Mouse (Mus musculus): ENCODE measurements around the gene Tmem45b.
"Not testable (repeated sequence)": the region's sequence is repeated elsewhere in the genome, so short reads cannot be mapped to it uniquely, and the experiment has no call there.

DNA sequence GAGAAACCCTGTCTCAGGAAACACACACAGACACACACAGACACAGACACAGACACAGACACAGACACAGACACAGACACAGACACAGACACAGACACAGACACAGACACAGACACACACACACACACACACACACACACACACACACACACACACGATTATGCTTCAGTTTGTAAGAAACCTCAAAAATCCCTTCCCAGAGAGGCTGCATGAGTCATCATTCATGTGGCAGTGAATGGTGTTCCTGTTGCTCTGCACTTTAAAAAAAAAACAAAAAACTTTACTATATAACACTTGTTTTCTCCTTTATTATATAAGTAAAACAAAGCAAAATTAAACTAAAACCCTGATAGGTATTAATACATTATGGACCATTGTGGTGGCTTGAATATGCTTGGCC, 37.0 kb upstream of the Tmem45b start:
- TF ChIP-seq POLR2A (IDR thresholded peaks at IDR 0.05; ENCODE audit: low read depth, low read length); CTCF (IDR thresholded peaks at IDR 0.05; ENCODE audit: borderline replicate concordance, insufficient read depth, low read length): not testable (repeated sequence)

Measured in embryonic fibroblast, embryonic 13.5 days (primary cell).